Mouse (Mus musculus) embryo, embryonic 11 days (tissue): ENCODE measurements around the gene Dnase2a.
A peak's percentile ranks its signal among the peaks of the same experiment; 100 is the strongest.

Source experiments
- DNase-seq: peaks from one replicate; pipeline ENCODE4 v3.0.0-alpha.2; 2015

Gene Dnase2a

DNA sequence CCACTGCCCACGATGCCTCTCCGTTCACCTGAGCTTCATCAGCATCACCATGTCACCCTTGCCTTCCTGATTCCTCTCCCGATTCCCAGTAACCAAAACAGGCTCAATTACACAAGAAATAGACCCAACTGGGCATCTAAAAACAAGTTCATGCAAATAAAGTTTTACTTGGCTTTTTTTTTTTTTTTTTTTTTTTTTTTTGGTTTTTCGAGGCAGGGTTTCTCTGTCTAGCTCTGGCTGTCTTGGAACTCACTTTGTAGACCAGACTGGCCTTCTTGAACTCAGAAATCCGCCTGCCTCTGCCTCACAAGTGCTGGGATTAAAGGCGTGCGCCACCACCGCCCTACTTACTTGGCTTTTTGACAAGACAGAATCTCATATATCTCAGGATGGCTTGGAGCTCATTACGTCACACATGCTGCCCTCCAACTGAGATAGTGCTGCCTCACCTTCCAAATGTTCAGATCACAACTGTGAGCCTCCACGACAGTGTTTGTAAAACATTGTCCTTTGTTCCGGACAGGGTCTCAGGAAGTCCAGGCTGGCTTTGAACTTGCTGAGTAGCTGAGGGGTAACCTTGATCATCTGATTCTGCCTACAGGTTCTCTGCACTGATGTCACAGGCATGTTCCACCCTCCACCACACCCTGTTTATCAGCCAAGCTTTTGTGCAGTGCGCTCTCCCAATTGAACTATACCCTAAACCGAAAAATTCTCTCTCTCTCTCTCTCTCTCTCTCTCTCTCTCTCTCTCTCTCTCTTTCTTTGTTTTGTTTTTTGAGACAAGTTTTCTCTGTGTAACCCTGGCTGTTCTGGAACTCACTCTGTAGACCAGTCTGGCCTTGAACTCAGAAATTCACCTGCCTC, 29.5 kb downstream of the Dnase2a start:
- no peak for DNase-seq

DNA sequence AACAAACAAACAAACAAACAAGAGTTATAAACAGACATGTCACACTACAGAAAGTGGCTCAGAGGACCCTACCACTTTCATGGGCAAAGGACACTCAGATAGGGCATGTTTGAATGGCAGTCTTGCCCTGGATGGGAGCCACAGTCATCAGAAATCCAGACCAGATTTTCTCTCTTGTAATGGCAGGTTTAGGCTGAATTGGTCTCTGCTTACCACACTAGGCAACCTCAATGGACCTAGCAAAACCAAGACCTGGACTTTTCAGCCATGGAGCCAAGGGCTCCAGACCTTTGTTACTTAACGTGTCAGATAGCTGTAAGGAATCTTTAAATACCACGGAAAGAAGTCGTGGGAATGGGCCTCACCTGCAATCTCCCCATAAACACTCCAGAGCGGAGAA, 35.3 kb downstream of the Dnase2a start:
- peak; percentile 27 for DNase-seq

DNA sequence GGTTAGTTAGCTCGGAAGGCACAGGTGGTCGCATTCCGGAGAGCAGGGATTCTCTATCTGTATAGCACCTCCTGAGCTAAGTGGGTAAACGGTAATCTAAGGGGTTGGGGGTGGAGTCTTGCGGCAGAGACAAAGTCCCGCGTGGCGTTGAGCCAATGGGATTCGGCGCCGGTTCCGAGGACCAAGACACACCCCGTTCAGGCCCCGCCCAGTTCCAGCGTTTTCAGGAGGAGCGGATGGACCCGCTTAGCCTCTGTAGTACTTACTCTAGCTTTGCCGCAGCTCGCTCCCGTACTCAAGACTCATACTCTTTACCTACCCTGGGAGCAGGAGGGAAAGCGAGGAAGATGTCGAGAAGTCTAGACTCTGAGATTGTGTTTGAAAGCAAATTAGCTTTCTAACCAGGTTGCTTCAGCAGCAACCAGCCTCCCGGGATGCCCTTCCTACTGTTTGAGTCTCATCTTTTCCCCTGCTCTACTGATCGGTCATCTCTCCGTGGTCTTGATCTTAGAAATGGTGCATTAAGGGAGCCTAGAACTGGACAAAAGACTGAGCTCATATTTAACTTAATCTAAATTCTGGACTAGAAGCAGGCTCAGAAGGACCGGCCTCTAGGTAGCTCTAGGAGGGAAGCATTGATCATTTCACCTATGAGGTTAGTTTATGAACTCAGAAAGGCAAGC, 36.3 kb downstream of the Dnase2a start:
- DNase-seq, result peak; percentile 83

DNA sequence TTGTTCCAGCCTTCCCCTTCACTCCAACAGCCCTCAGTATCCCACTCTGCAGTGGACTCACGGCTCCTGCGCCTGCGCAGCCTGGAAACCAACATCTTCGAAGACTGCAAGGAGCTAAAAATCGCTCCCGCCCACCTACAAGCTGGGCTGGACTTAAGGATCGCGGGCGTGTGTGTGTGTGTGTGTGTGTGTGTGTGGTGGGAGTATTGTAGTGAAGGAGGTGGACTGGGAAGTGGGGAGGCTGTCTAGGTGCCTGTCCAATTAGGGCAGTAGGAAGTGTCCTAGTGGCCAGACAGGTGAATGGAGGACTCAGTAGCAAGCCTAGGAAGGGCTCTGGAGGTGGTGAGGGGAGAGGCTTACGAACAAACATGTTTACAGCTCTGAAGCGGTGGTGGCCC, 36.9 kb downstream of the Dnase2a start:
- peak; percentile 38 for DNase-seq

DNA sequence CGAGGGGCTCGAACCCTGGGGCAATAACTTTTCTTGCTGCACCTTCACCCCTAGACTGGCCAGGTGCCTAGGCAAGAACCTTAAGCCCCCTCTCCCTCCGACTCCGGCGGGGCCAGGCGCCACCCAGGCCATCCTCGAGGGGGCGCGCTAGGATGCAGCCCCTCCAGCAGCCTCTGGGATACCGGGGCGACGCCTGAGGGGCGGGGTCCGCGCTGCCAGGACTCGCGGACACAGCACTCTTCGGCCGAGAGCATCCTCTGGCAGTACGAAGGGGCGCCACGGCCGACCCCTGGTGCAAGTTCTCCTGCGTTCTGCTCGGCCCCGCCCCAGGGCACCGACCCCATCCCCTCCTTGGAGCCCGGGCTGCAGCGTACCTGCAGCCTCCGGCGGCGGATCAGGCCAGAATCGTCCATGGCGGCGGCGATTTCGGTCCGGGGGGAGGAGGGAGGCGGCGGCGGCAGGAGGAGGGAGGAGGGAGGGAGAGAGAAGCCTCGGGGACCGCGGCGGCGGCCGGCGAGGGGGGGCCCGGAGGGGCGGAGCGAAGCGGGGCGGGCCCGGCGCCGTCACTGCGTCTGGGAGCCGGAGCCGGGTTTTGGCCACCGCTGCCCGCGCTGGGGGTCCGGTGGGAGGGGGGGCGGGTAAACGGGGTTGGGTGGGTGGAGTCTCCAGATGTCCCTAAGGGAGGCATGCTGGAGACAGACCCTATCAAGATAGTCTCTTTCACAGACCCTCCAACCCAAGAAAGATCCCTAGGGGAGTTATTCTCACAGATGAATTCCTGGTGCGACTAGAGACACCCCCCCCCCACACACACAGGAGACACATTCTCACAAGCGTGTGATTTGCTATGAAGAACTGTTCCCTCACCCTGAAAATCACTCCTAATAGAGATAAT, 37.5 kb downstream of the Dnase2a start:
- DNase-seq, result peak; percentile 71

DNA sequence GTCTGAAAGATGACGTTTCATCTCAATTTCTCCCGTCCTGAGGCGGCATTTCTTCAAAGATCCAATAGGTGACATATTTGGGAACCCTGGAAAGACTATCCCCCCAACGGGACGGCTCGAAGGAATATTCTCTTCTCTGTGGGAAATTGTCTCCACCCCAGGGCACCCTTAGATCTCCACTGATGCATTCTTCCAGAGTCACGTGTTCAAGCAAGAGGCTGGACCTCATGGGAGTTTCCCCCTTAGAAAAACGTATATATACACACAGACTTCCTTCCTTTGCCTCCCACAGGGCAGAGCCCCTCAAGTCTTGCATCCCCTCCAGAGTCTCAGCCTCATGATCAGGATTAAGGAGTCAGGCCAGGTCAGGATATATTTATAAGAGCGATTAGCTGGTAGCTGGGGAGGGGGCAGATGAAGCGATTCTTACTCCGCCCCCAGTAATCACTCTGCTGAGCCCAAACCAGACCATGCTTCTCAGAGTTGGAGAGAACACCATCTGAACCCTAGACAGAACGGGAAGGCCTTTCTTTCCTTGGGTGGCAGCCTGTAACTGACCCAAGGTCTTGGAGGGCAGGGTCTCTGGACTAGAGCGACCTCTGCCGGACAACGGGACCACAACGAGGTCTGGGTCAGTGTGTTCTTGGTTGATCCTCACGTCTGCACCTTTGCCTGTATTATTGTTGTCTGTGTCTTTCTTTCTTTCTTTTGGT, 38.3 kb downstream of the Dnase2a start, which contains the start of gene Rtbdn:
Gene Rtbdn (plus strand): TSS at position 464 of the 713 bp plus-strand sequence.
- no peak for DNase-seq

DNA sequence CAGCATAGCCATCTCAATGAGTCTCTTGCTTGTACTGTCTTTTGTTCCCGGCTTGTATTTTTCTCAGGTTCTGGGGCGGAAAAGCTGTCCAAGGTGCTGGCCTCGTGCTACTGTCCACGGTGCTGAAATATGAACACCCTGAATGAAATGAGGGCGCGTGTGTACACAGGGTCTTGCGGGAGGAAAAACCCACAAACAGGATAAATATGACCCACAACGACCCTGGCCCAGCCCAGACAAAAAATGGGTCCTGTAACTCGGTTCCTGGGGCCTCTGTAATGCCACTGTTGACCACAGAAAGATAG, 38.8 kb downstream of the Dnase2a start:
- DNase-seq, result peak; percentile 72

DNA sequence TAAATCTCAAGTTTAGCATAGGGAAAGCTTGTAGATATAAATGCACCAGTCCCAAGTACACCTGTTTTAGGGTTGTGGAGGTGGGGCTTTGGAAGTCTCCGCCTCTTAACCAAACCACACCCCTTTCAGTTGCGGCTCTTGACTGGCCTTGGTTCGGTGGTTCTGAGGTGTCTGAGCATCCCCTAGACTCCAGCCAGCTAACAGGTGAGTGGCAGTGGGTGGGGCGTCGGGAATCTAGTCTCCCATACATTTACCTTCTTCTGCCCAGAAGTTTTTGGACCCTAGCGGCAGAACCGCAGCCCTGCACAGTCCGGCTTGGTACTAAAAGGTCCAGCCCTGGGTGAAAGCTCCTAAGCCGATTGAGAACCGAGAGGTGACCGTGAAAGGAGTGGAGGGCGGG, 41.4 kb downstream of the Dnase2a start:
- no peak for DNase-seq

DNA sequence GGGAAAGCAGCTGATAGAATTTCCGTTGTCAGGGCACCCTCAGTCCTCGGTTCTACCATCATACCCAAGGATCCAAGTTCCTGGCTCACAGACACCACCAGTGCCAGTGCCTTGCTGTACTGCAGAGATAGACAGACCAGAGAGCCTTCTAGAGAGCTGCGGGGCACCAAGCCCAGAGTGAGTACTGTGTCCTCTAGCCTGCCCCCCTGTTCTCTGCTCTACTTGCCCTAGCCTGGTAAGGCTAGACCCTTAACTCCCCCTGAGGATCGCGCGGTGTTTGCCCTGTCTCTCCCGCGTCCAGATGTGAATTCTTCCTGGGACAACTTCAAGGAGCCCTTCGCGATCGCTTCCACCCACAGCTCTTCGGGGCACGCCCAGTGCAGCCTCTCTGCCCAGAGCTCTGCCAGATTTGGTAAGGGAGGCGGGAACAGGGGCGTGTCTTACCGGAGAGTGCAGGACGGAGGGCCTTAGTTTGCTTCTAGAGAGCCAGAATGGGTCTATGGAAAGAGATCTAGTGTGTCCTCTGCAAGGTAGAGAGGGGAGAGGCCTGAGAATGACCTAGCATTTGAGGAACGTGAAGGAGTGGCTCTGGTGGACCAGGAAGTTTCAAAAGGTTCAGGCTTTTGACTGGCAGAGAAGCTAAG, 44.4 kb downstream of the Dnase2a start:
- DNase-seq, result no peak

DNA sequence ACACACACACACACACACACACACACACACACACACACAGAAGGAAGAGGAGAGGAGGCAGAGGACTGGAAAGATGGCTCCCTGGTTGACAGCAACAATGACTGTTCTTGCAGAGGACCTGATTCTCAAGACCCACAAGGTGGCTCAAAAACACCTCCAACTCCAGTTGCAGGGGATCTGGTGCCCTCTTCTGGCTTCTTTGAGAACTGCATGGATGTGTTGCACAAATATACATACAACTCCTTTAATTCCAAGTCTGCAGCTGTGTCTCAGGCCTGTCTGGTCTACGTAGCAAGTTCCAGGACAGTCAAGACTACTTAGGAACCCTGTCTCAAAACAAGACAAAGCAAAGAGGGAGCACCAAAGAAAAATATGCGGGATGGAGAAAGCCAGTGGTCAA, 48.4 kb downstream of the Dnase2a start:
- peak; percentile 75 for DNase-seq

DNA sequence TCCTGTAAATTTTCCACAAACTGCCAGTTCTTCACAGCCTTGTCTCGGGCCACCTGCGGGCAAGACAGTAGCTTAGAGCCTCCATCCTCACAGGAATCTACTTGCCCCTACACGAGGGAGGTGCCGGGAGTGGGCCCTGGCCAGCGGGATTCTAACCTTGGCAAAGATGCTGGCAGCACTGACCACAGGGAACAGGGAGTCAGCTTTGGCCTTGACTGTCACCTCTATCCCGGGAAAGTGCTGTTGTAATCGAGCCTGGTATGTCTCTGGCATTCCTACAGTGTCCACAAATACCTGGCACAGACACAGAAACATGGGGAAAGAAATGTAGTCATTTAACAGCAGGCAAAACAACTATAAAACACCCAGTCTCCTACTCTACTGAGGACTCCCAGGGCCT, 51.5 kb downstream of the Dnase2a start:
- DNase-seq, result no peak

DNA sequence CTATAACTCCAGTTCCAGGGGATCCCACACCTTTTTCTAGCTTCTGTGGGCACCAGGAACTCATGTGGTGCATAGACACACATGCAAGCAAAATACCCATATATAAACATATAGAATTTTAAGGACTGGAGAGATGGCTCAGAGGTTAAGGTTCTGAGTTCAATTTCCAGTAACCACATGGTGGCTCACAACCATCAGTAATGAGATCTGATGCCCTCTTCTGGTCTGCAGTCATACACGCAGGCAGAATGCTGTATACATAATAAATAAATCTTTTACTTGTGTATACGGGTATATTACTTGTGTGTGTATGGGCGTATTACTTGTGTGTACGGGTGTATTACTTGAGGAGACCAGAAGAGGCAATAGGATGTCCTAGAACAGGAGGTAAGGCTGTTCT, 55.6 kb downstream of the Dnase2a start:
- DNase-seq, result no peak

DNA sequence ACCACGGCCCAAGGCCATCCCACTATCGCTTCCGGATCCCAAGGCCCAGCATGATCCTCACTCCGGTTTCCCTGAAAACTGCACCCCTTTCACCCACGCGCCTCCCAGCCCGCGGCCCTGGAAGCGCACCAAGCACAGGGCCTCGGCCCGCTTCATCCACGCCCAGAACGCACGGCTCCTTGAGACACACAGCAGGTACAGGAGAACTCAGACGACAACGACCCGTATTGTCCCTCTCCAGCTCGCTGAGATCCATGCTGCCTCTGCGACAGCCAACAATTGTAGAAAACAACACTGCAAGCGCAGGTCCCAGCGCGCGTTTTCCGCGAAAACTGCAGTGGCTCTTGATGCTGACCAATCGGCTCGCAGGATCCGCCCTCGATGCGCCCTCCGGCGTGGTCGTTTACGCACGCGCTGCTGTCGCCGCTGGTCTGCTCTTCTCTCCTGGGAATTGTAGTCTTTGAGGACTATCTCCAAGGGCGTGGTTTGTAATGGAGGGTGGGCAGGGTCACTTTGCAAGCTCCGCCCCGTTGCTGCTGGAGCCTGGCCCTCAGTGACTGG, 57.5 kb downstream of the Dnase2a start:
- DNase-seq, result peak; percentile 98

DNA sequence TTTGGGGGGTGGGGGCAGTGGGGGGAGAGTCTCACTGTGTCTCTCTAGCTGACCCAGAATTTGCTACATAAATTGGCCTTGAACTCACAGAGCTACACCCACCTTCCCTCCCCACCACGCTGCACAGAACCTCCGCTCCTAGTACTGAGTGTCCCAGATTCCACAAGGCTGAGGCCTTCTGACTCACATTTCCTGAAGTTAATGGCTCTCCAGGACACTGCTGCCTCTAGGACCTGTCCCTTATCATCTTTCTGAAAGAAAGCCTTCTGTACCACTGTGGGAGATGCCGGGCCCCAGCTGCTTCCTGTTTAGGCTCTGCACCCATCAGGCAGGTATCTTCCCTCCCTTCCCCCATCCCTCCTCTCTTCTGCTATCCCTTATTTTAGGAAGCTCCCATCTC, 58.2 kb downstream of the Dnase2a start:
- no peak for DNase-seq

DNA sequence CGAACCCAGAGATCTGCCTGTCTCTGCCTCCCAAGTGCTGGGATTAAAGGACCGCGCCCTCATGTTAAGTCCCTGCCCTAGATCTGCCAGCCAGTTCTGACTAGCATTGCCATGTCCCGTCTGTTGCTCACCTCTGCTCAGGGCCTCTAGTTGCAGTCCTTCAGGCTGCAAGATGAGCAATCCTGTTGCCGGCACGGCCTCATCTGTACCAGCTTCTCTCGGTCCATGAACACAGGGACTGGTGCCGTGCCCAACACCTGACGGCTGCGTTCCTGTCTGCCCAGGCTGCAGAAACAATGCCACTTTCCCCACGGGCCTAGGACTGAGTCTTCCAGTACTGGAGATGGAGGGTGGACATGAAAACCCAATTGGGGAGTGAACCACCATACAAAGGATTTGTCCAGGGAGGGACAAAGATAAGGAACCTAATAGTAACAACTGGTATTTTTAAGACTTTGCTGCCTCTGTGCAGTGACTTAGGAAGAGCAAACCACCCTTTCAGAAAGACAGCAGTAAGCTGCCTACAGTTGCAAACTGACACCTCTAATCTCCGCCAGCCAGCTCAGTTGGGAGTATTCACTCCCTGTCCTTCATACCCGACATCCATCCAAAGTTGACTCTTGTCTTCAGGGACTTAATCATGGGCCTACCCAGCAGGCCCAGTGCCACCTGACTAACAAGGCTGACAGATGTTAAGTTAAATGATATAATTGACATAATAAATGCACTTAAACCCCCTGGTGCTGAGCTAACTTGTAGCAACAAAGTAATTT, 59.4 kb downstream of the Dnase2a start:
- DNase-seq, result no peak

DNA sequence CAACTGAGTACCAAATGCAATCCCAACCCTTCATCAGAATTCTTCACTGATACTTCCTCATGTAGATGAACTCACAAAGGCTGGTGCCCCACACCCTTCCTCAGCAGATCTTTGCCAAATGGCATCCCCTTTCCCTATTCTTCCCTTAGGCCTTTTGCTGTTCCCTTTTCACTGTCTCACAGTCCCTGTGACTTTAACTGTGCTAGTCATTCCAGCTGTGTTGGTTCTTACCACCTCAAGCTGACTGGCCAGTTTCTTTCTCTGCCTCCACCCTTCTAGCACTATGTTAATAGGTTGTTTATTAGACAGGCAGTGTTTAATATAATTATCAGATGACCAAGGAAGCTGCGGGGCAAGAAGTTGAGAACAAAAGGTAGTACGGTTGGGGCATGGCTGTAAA, 60.3 kb downstream of the Dnase2a start:
- DNase-seq, result no peak

DNA sequence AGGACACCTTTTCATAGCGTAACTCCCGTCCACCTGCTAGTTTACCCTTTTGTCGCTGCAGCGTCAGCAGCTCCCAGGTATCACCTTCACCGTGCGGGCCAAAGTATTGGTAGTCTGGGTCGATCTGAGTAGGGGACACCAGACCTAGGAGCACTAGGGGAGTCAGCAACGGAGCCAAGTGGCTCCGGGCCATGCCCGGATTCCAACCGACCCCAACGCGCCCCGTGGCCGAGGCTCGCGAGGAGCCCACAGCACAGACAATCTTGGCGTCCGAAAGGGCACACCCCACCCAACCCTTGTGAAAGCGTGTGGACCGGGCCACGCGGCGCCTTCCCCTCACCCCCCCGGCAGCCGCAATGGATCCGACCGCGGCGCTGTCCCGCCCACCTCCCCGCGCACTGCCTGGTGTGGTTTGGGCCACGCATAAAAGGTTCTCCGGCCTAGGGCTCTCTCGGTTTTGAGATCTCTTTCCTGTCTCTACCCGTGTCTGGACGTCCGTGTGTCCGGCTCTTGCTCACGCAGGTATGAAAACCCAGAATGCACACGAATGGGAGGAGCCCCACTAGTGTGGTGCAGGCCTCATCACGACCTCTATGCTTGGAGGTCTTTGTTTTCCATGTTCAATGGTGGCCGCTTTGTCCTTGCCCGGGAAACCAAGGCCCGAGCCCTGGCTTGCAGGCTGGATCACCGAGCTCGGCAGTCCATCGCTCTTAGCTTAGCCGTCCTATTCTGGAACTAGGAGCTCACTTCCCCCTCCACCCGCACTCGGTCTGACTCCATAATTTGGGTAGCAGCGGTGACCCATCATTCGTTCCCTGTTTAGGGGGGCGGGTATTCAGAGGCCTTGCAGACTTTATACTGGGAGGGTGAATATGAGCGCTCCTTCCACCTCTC, 61.1 kb downstream of the Dnase2a start, which contains the start of the genes Gm49661, Prdx2 and Rnaseh2a:
Gene Gm49661 (minus strand): TSS at position 193 of the 894 bp plus-strand sequence.
Gene Prdx2 (plus strand): TSS at position 347 of the 894 bp plus-strand sequence.
Gene Rnaseh2a (minus strand): TSS at position 527 of the 894 bp plus-strand sequence.
- DNase-seq, result peak; percentile 89

DNA sequence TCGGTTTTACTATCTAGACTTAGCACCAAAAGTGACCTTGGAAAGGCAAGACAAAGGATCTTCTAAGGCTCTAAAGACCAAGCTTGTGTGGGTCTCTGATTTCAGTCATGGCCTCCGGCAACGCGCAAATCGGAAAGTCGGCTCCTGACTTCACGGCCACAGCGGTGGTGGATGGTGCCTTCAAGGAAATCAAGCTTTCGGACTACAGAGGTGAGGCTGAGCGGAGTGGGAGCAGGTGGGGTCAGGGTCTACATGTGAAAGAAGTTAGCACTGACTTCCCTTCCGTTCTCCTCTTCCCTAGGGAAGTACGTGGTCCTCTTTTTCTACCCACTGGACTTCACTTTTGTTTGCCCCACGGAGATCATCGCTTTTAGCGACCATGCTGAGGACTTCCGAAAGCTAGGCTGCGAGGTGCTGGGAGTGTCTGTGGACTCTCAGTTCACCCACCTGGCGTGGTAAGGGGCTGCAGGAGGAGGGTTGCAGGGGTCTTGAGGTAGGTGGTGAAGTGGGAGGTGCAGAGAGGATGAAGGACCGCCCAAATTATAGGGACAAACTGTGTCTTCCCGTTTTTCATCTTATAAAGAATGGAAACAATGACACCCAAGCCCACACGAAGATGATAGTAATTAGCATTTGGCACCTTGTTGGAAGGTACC, 61.9 kb downstream of the Dnase2a start:
- no peak for DNase-seq

DNA sequence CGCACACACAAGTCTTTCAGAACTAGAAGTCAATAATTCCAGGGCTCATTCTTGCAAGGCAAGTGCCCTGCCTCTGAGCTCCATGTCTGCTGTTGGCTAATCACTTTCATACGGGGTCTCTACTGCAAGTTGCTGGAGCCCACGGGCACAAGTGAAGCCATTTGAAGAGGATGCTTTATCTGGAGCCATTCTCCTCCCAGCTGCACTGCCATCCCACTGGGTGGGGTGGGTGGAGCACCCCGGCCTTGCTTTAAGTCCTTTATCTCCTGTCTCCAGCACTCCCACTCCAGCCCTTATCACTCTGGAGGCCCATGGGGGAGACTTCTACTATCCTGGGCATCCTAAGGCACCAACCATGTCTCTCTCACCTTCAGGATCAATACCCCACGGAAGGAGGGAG, 62.6 kb downstream of the Dnase2a start:
- no peak for DNase-seq
